In the genomic region with DNA sequence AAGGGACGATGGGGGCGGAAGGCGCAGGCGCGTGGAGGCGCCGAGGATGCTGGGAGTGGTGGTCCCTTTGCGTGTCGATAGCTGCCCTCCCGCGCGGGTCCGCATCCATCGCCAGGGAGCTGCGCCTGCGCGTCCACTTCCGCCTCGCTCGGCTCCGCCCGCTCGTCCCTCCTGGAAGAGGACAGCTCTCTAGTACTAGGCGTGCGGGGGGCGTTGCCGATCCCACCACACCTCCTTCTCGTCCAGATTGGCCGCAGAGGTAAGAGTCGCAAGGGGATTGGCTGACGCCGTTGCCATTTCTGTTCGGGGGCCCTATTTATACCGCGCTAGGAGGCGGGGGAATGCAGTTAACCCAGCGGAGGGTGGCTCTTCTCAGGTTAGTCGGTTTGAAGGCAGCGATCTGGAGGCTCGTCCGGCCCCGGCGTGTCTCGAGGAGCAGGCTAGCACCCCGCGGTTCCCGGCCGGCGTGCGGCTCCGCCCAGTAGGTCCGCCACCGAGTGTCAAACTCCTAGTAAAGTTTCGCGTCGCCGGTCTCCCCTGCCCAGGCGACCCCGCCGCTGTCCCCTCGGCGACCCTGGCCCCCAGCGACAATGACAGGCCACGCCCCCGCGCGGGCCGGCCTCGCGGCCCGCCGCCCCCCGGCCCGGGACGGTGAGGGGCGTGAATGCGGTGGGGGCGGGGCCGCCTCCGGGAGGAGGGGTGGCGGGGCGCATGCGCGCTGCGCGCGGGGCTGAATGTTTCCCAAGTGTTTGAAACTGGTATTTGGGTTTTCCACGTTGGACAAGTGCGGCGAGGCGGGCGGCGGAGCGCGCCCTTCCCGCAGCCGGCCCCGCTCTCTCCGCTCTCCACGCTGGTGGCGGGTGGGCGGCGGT, we compare ENCODE assay signal across 8 mouse cellular contexts. TPM values are rescaled to one million over a fixed set of nuclear protein-coding genes. Genes with fewer than 3 reads are reported as not detected.
DNase-seq lines count a peak whose midpoint lies in the region; ATAC-seq lines count a peak whose summit lies in the region.

No protein-coding gene starts in this region.

- H3K36me3 ChIP-seq in hindbrain, embryonic 15.5 days = no peaks in the 10 kb centered on the region

- peak overlapping the region; percentile 95 for H3K4me3 ChIP-seq in hindbrain, embryonic 15.5 days

- H3K9ac ChIP-seq in hindbrain, embryonic 15.5 days = peak overlapping the region; percentile 85

- peaks cover 29% of the 10 kb centered on the region for H3K4me1 ChIP-seq in hindbrain, embryonic 15.5 days (replicated peaks)

- H3K27ac ChIP-seq in hindbrain, embryonic 15.5 days (replicated peaks) = peak overlapping the region; percentile 100

- peak; percentile 100 for DNase-seq in T-cell, adult 2 months (ENCODE audit: low spot score)
- DNase-seq in cerebellum, postnatal 36 days = peak; percentile 98 to 100
- DNase-seq in frontal cortex, postnatal 36 days (ENCODE audit: low spot score in 2 of 2) = peak; percentile 100
- peak; percentile 100 for DNase-seq in left cerebral cortex, adult 11 months (ENCODE audit: low spot score)
- DNase-seq in lung, postnatal 4 days = peak; percentile 99 to 100
- peak; percentile 99 for DNase-seq in retina, postnatal 7 days (ENCODE audit: low read depth, low spot score)
- peak; percentile 96 for DNase-seq in urinary bladder, adult 2 months (ENCODE audit: low spot score)

- H3K4me2 ChIP-seq in hindbrain, embryonic 15.5 days = peak overlapping the region; percentile 82

- H3K9me3 ChIP-seq in hindbrain, embryonic 15.5 days = no peaks in the 10 kb centered on the region

- H3K27me3 ChIP-seq in hindbrain, embryonic 15.5 days = no peaks in the 10 kb centered on the region

- peak; percentile 91 for ATAC-seq in hindbrain, embryonic 15.5 days (ENCODE audit: low FRiP score, low read depth)

- under 1% methylated on average over 96 of the region's 103 CpGs for WGBS in hindbrain, embryonic 15.5 days

RNA-seq across cellular contexts. Expression of gene Ing1, which starts 0.6 kb away (rescaled TPM):
- polyA plus RNA-seq in hindbrain, embryonic 15.5 days (2015; fragmentation: Nextera tagmentation; extraction: Ambion mirVana) = 45.7 TPM in 2 replicates
- 41.4 and 47.0 TPM in 2 replicates for polyA plus RNA-seq in urinary bladder, adult 2 months (2012; rRNA removed)

RNA-seq across cellular contexts. Expression of gene Cars2, which starts 5.4 kb away (rescaled TPM):
- polyA plus RNA-seq in hindbrain, embryonic 15.5 days (2015; fragmentation: Nextera tagmentation; extraction: Ambion mirVana) = 23.2 and 25.2 TPM in 2 replicates
- 38.5 and 42.4 TPM in 2 replicates for polyA plus RNA-seq in urinary bladder, adult 2 months (2012; rRNA removed)

RNA-seq across cellular contexts. Expression of gene Naxd, which starts 58.6 kb away (rescaled TPM):
- 144 and 148 TPM in 2 replicates for polyA plus RNA-seq in hindbrain, embryonic 15.5 days (2015; fragmentation: Nextera tagmentation; extraction: Ambion mirVana)
- polyA plus RNA-seq in urinary bladder, adult 2 months (2012; rRNA removed) = 120 and 154 TPM in 2 replicates

Comparison
In these comparisons a context has a peak if more than half of its experiments do, and no peak if none do; other contexts are left out.
1. Peak in every context shown above with its lines: DNase-seq, ATAC-seq, H3K4me3 ChIP-seq and H3K27ac ChIP-seq.